Mouse (Mus musculus): Measurements from ENCODE around the gene Napepld.
"Not testable (repeated sequence)": the region's sequence is repeated elsewhere in the genome, so short reads cannot be mapped to it uniquely, and the experiment has no call there.

Gene Napepld

GRCm38 (mm10) chr5:21703708-21704107 is 2.5 kb upstream of the Napepld start:
- no peak for DNase-seq (ENCODE audit: low spot score)

GRCm38 (mm10) chr5:21702873-21703475 is 1.8 kb upstream of the Napepld start:
- no peak for DNase-seq (ENCODE audit: low spot score)

GRCm38 (mm10) chr5:21702009-21702364 is 791 bp upstream of the Napepld start:
- DNase-seq (ENCODE audit: low spot score) = no peak

- DNase-seq (ENCODE audit: low spot score) = no peak
Observed at GRCm38 (mm10) chr5:21700934-21701333, 262 bp downstream of the Napepld start.

GRCm38 (mm10) chr5:21700272-21700821 is 849 bp downstream of the Napepld start:
- no peak for DNase-seq (ENCODE audit: low spot score)

- DNase-seq (ENCODE audit: low spot score) = not testable (repeated sequence)
Observed at GRCm38 (mm10) chr5:21699555-21699954, 1.6 kb downstream of the Napepld start.

GRCm38 (mm10) chr5:21694854-21695490 is 6.2 kb downstream of the Napepld start:
- no peak for DNase-seq (ENCODE audit: low spot score)

GRCm38 (mm10) chr5:21693372-21693870 is 7.8 kb downstream of the Napepld start:
- no peak for DNase-seq (ENCODE audit: low spot score)

GRCm38 (mm10) chr5:21692230-21692629 is 9.0 kb downstream of the Napepld start:
- DNase-seq (ENCODE audit: low spot score) = no peak

GRCm38 (mm10) chr5:21687042-21687441 is 14.2 kb downstream of the Napepld start:
- DNase-seq (ENCODE audit: low spot score) = no peak

- DNase-seq (ENCODE audit: low spot score) = no peak
Observed at GRCm38 (mm10) chr5:21685001-21685400, 16.2 kb downstream of the Napepld start.

GRCm38 (mm10) chr5:21683811-21684210 is 17.4 kb downstream of the Napepld start:
- no peak for DNase-seq (ENCODE audit: low spot score)

GRCm38 (mm10) chr5:21680940-21681339 is 20.3 kb downstream of the Napepld start:
- no peak for DNase-seq (ENCODE audit: low spot score)

GRCm38 (mm10) chr5:21680029-21680428 is 21.2 kb downstream of the Napepld start:
- no peak for DNase-seq (ENCODE audit: low spot score)

- no peak for DNase-seq (ENCODE audit: low spot score)
Observed at GRCm38 (mm10) chr5:21678363-21678762, 22.8 kb downstream of the Napepld start.

GRCm38 (mm10) chr5:21677939-21678338 is 23.3 kb downstream of the Napepld start:
- no peak for DNase-seq (ENCODE audit: low spot score)

GRCm38 (mm10) chr5:21675494-21675893 is 25.7 kb downstream of the Napepld start:
- no peak for DNase-seq (ENCODE audit: low spot score)

GRCm38 (mm10) chr5:21675019-21675418 is 26.2 kb downstream of the Napepld start:
- DNase-seq (ENCODE audit: low spot score) = no peak

- no peak for DNase-seq (ENCODE audit: low spot score)
Observed at GRCm38 (mm10) chr5:21673742-21674141, 27.5 kb downstream of the Napepld start.

- no peak for DNase-seq (ENCODE audit: low spot score)
Observed at GRCm38 (mm10) chr5:21672812-21673635, 28.2 kb downstream of the Napepld start.

- no peak for DNase-seq (ENCODE audit: low spot score)
Observed at GRCm38 (mm10) chr5:21669307-21669706, 31.9 kb downstream of the Napepld start.
